Mouse (Mus musculus): ENCODE data around the gene Rdh19. TPM values are rescaled to one million over a fixed set of nuclear protein-coding genes. Genes with fewer than 3 reads are reported as not detected.
"Not testable (repeated sequence)": the region's sequence is repeated elsewhere in the genome, so short reads cannot be mapped to it uniquely, and the experiment has no call there.

Rdh19 gene
- not detected in 2 replicates for polyA plus RNA-seq (2012; rRNA removed)

GRCm38 (mm10) chr10:127849628-127850027 lies at the start of gene Rdh19:
Gene Rdh19 (plus strand): TSS chr10:127849928.
- no peak for DNase-seq (ENCODE audit: extremely low spot score in 1 of 2, low spot score in 1 of 2)

GRCm38 (mm10) chr10:127800891-127801290 lies 48.8 kb upstream of the Rdh19 start, which contains the start of gene Rdh16:
Gene Rdh16 (plus strand): TSS chr10:127801152.
- DNase-seq (ENCODE audit: extremely low spot score in 1 of 2, low spot score in 1 of 2), result no peak

- no peak for DNase-seq (ENCODE audit: extremely low spot score in 1 of 2, low spot score in 1 of 2)
Observed at GRCm38 (mm10) chr10:127801612-127802011, 48.1 kb upstream of the Rdh19 start.

- no peak for DNase-seq (ENCODE audit: extremely low spot score in 1 of 2, low spot score in 1 of 2)
Observed at GRCm38 (mm10) chr10:127802236-127802635, 47.5 kb upstream of the Rdh19 start.

GRCm38 (mm10) chr10:127804416-127804815 lies 45.3 kb upstream of the Rdh19 start:
- no peak for DNase-seq (ENCODE audit: extremely low spot score in 1 of 2, low spot score in 1 of 2)

- no peak for DNase-seq (ENCODE audit: extremely low spot score in 1 of 2, low spot score in 1 of 2)
Observed at GRCm38 (mm10) chr10:127815888-127816287, 33.8 kb upstream of the Rdh19 start.

GRCm38 (mm10) chr10:127817268-127817910 lies 32.3 kb upstream of the Rdh19 start:
- not testable (repeated sequence) for DNase-seq (ENCODE audit: extremely low spot score in 1 of 2, low spot score in 1 of 2)

GRCm38 (mm10) chr10:127821806-127822205 lies 27.9 kb upstream of the Rdh19 start:
- DNase-seq (ENCODE audit: extremely low spot score in 1 of 2, low spot score in 1 of 2), result not testable (repeated sequence)

- DNase-seq (ENCODE audit: extremely low spot score in 1 of 2, low spot score in 1 of 2), result peak in 1 of 2 experiments; percentile 8
Observed at GRCm38 (mm10) chr10:127825386-127825785, 24.3 kb upstream of the Rdh19 start.

- no peak for DNase-seq (ENCODE audit: extremely low spot score in 1 of 2, low spot score in 1 of 2)
Observed at GRCm38 (mm10) chr10:127829121-127829520, 20.6 kb upstream of the Rdh19 start.

GRCm38 (mm10) chr10:127834186-127834585 lies 15.5 kb upstream of the Rdh19 start:
- DNase-seq (ENCODE audit: extremely low spot score in 1 of 2, low spot score in 1 of 2), result not testable (repeated sequence)

- DNase-seq (ENCODE audit: extremely low spot score in 1 of 2, low spot score in 1 of 2), result no peak
Observed at GRCm38 (mm10) chr10:127835292-127835691, 14.4 kb upstream of the Rdh19 start.

- DNase-seq (ENCODE audit: extremely low spot score in 1 of 2, low spot score in 1 of 2), result not testable (repeated sequence)
Observed at GRCm38 (mm10) chr10:127837793-127838192, 11.9 kb upstream of the Rdh19 start.

- peak in 1 of 2 experiments; percentile 25 for DNase-seq (ENCODE audit: extremely low spot score in 1 of 2, low spot score in 1 of 2)
Observed at GRCm38 (mm10) chr10:127838539-127838938, 11.2 kb upstream of the Rdh19 start.

- no peak for DNase-seq (ENCODE audit: extremely low spot score in 1 of 2, low spot score in 1 of 2)
Observed at GRCm38 (mm10) chr10:127840776-127841175, 9.0 kb upstream of the Rdh19 start.

- DNase-seq (ENCODE audit: extremely low spot score in 1 of 2, low spot score in 1 of 2), result not testable (repeated sequence)
Observed at GRCm38 (mm10) chr10:127845945-127846344, 3.8 kb upstream of the Rdh19 start.

GRCm38 (mm10) chr10:127848089-127848488 lies 1.6 kb upstream of the Rdh19 start:
- DNase-seq (ENCODE audit: extremely low spot score in 1 of 2, low spot score in 1 of 2), result no peak

GRCm38 (mm10) chr10:127856376-127856775 lies 6.6 kb downstream of the Rdh19 start:
- DNase-seq (ENCODE audit: extremely low spot score in 1 of 2, low spot score in 1 of 2), result peak in 1 of 2 experiments; percentile 5

GRCm38 (mm10) chr10:127864931-127865330 lies 15.2 kb downstream of the Rdh19 start:
- DNase-seq (ENCODE audit: extremely low spot score in 1 of 2, low spot score in 1 of 2), result no peak

GRCm38 (mm10) chr10:127866232-127866631 lies 16.5 kb downstream of the Rdh19 start, which contains the start of gene Rdh16f2:
Gene Rdh16f2 (plus strand): TSS chr10:127866474.
- no peak for DNase-seq (ENCODE audit: extremely low spot score in 1 of 2, low spot score in 1 of 2)

- DNase-seq (ENCODE audit: extremely low spot score in 1 of 2, low spot score in 1 of 2), result peak in 1 of 2 experiments; percentile 46
Observed at GRCm38 (mm10) chr10:127872484-127872883, 22.8 kb downstream of the Rdh19 start.

- no peak for DNase-seq (ENCODE audit: extremely low spot score in 1 of 2, low spot score in 1 of 2)
Observed at GRCm38 (mm10) chr10:127877681-127878080, 28.0 kb downstream of the Rdh19 start.

Data from frontal cortex, adult 2 months (tissue).